Mouse (Mus musculus) cerebellum, adult 11-12 months (tissue): ENCODE results near the gene Smim1.

Experiments used
- DNase-seq: peaks from one replicate; pipeline ENCODE4 v3.0.0; 2022

Gene Smim1

GRCm38 (mm10) chr4:154025641-154026440 is at the start of gene Smim1:
Gene Smim1, minus strand, starts transcription at chr4:154026230.
- peak; percentile 59 for DNase-seq

GRCm38 (mm10) chr4:154071941-154072340 is 45.9 kb upstream of the Smim1 start:
- no peak for DNase-seq

GRCm38 (mm10) chr4:154071521-154071920 is 45.5 kb upstream of the Smim1 start:
- DNase-seq: no peak

- no peak for DNase-seq
Observed at GRCm38 (mm10) chr4:154070896-154071295, 44.9 kb upstream of the Smim1 start.

GRCm38 (mm10) chr4:154064827-154065773 is 39.1 kb upstream of the Smim1 start:
- DNase-seq: no peak

GRCm38 (mm10) chr4:154057696-154058095 is 31.7 kb upstream of the Smim1 start:
- no peak for DNase-seq

- DNase-seq: no peak
Observed at GRCm38 (mm10) chr4:154056661-154057060, 30.6 kb upstream of the Smim1 start.

GRCm38 (mm10) chr4:154056046-154056445 is 30.0 kb upstream of the Smim1 start:
- no peak for DNase-seq

- DNase-seq: no peak
Observed at GRCm38 (mm10) chr4:154055482-154055881, 29.5 kb upstream of the Smim1 start.

GRCm38 (mm10) chr4:154053065-154053464 is 27.0 kb upstream of the Smim1 start:
- no peak for DNase-seq

GRCm38 (mm10) chr4:154051401-154051800 is 25.4 kb upstream of the Smim1 start:
- DNase-seq: no peak

- no peak for DNase-seq
Observed at GRCm38 (mm10) chr4:154045837-154046236, 19.8 kb upstream of the Smim1 start.

GRCm38 (mm10) chr4:154042577-154042976 is 16.5 kb upstream of the Smim1 start, which contains the start of gene Ccdc27:
Gene Ccdc27, minus strand, starts transcription at chr4:154042677.
- no peak for DNase-seq

GRCm38 (mm10) chr4:154037123-154037522 is 11.1 kb upstream of the Smim1 start:
- DNase-seq: no peak

- no peak for DNase-seq
Observed at GRCm38 (mm10) chr4:154028646-154029045, 2.6 kb upstream of the Smim1 start.

- DNase-seq: no peak
Observed at GRCm38 (mm10) chr4:154028066-154028465, 2.0 kb upstream of the Smim1 start.

- DNase-seq: no peak
Observed at GRCm38 (mm10) chr4:154026441-154026761, 371 bp upstream of the Smim1 start.

GRCm38 (mm10) chr4:154024729-154025521 is 1.1 kb downstream of the Smim1 start:
- DNase-seq: no peak

GRCm38 (mm10) chr4:154023754-154024601 is 2.1 kb downstream of the Smim1 start:
- no peak for DNase-seq

- no peak for DNase-seq
Observed at GRCm38 (mm10) chr4:154022844-154023243, 3.2 kb downstream of the Smim1 start.

- DNase-seq: no peak
Observed at GRCm38 (mm10) chr4:154022407-154022806, 3.6 kb downstream of the Smim1 start.

GRCm38 (mm10) chr4:154021432-154021831 is 4.6 kb downstream of the Smim1 start:
- no peak for DNase-seq
